8 mouse cellular contexts compared by ENCODE assay signal in the genomic region with DNA sequence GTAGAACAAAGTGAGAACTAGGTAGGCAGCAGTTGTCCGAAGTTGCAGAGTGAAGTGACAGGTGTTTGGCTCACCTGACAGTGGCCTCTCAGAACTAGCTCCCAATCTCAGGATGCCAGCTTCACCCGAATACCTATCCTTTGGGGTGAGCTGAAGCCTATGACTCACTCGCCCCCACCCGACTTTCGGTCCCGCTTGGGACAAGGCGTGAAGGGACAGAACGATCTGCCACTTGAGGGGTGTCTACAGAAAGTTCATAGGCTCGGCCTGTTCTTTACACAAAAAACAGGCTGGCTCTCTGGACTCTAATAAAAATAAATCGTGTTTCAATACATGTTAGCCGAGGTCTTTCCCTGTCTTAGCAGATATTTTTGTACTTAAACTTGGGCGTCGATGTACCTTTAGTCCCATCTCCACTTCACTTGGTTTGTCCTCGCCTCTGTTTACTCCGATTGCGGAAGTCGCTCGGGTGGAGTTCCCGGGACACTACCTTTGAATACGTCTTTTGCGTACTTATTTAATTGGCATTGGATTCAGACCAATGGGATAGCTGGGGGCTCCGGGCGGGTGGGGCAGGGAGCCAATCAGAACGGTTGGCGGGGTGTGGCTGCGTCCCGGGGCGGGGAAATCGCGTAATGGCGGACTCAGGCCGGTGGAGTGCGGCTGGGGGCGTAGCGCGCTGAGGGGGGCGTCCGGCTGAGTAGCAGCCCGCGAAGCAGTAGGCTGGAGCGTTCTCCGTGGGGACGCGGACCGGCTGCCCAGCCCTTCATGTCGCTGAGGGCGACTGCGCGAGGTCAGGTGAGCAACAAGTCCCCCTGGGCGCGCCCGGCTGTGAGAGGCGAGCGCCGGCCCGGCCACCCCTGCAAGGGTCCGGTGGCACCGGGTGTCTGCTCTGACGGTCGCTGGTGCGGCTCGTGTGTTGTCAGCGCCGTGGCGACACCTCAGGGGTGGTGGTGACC. TPM values are rescaled to one million over a fixed set of nuclear protein-coding genes. Genes with fewer than 3 reads are reported as not detected.
DNase-seq lines count a peak whose midpoint lies in the region; ATAC-seq lines count a peak whose summit lies in the region.

TSS of gene Wasf2 (plus strand) at position 575 of the 959 bp plus-strand sequence.

- ATAC-seq in hindbrain, embryonic 16.5 days = peak; percentile 95

- under 1% methylated on average over 50 of the region's 65 CpGs for WGBS in hindbrain, embryonic 16.5 days
- under 1% methylated on average over 56 of the region's 65 CpGs for WGBS in macrophage (ENCODE audit: missing documents)

- peaks cover 46% of the 10 kb centered on the region for H3K79me2 ChIP-seq in macrophage (ENCODE audit: inconsistent target)

- H3K9me3 ChIP-seq in hindbrain, embryonic 16.5 days (ENCODE audit: control insufficient read depth, low read length) = no peaks in the 10 kb centered on the region

- H3K27ac ChIP-seq in hindbrain, embryonic 16.5 days (ENCODE audit: low read depth, low read length) = peak within 1 kb of the TSS; percentile 75
- peak within 1 kb of the TSS; percentile 94 for H3K27ac ChIP-seq in macrophage

- no peaks in the 10 kb centered on the region for H3K27me3 ChIP-seq in hindbrain, embryonic 16.5 days (replicated peaks; ENCODE audit: control insufficient read depth, insufficient read depth, low read length)

- peak within 1 kb of the TSS; percentile 66 for H3K4me2 ChIP-seq in hindbrain, embryonic 16.5 days (ENCODE audit: low read length)

- no peaks in the 10 kb centered on the region for H3K36me3 ChIP-seq in hindbrain, embryonic 16.5 days (ENCODE audit: control insufficient read depth, insufficient read depth, low read length)
- no peaks in the 10 kb centered on the region; the same call in 1 of the 2 replicates for H3K36me3 ChIP-seq in macrophage (ENCODE audit: inconsistent target)

- H3K4me1 ChIP-seq in hindbrain, embryonic 16.5 days (ENCODE audit: control insufficient read depth, insufficient read depth, low read depth, low read length) = peaks cover 18% of the 10 kb centered on the region

- peak; percentile 83 for DNase-seq in WW6 (ENCODE audit: low read depth, low spot score)
- DNase-seq in cerebellum, postnatal 4 days (ENCODE audit: low spot score in 2 of 2) = peak; percentile 84 to 92
- DNase-seq in gastrocnemius, adult 18-20 months (ENCODE audit: low spot score) = peak; percentile 92
- DNase-seq in left cerebral cortex, adult 18-20 months (ENCODE audit: low spot score in 2 of 2) = peak; percentile 82 to 84
- peak; percentile 88 for DNase-seq in right cerebral cortex, adult 18-20 months
- DNase-seq in urinary bladder, postnatal 10 days (ENCODE audit: low spot score) = peak; percentile 67

- peak within 1 kb of the TSS; percentile 97 for H3K4me3 ChIP-seq in hindbrain, embryonic 16.5 days (ENCODE audit: low read length)
- peak within 1 kb of the TSS; percentile 98 for H3K4me3 ChIP-seq in macrophage (ENCODE audit: inconsistent target)

- peak within 1 kb of the TSS; percentile 91 for H3K9ac ChIP-seq in hindbrain, embryonic 16.5 days (ENCODE audit: low read depth, low read length)

RNA-seq across cellular contexts. Expression of gene Wasf2, which starts in this region (rescaled TPM):
- total RNA-seq in gastrocnemius, adult 18-20 months (2021) = 10 to 100 TPM; 29.1 to 33.3 TPM
- 22.7 and 23.2 TPM in 2 replicates for polyA plus RNA-seq in hindbrain, embryonic 16.5 days (2015; fragmentation: Nextera tagmentation; extraction: Ambion mirVana)
- 10 to 100 TPM; 25.7 to 28.2 TPM for total RNA-seq in left cerebral cortex, adult 18-20 months (2021)
- total RNA-seq in macrophage (2018; cell fraction: chromatin; rRNA removed) = 100 to 1,000 TPM in 21 of 26 experiments, 10 to 100 TPM in 5; 72.9 to 153 (median 117) TPM
- 100 to 1,000 TPM; 107 to 139 (median 117) TPM for total RNA-seq in macrophage (2018; cell fraction: cytosol; rRNA removed)
- 100 to 1,000 TPM in 13 of 26 experiments, 10 to 100 TPM in 13; 73.3 to 148 (median 98.6) TPM for total RNA-seq in macrophage (2018; cell fraction: nucleus; rRNA removed)
- polyA plus RNA-seq in macrophage (2018) = 68.1 to 117 TPM (median 91.5 TPM) in 3 replicates

Comparison
In these comparisons a context has a peak if more than half of its experiments do, and no peak if none do; other contexts are left out.
1. Peak in every context shown above with its lines: DNase-seq, ATAC-seq, H3K4me3 ChIP-seq and H3K27ac ChIP-seq.